Mouse (Mus musculus) cerebellum, adult 2 months (tissue): ENCODE results near the gene Cpsf4l. TPM values are rescaled to one million over a fixed set of nuclear protein-coding genes. Genes with fewer than 3 reads are reported as not detected.

Experiments used
- DNase-seq, 2 experiments: peaks; one replicate each; pipeline ENCODE4 v3.0.0; 2021
- H3K27ac ChIP-seq: fragments of 200-500 bp; 2 replicates; pipeline ENCODE4 v1.5.1; 2012; ENCODE audit warnings: low read length, control low read depth, inconsistent platforms; ENCODE audit not compliant: insufficient read depth
- H3K27me3 ChIP-seq: fragments of 200-500 bp; 2 replicates; pipeline ENCODE4 v1.6.1; 2012; ENCODE audit warnings: inconsistent platforms, mild to moderate bottlenecking, low read length, moderate library complexity; ENCODE audit not compliant: control insufficient read depth, insufficient read depth
- H3K4me1 ChIP-seq: fragments of 200-500 bp; 2 replicates; pipeline ENCODE4 v1.6.1; 2011; ENCODE audit warnings: low read length; ENCODE audit not compliant: control insufficient read depth, insufficient read depth
- H3K4me3 ChIP-seq: fragments of 200-500 bp; replicated peaks from 2 replicates; pipeline ENCODE3; 2011; ENCODE audit warnings: mild to moderate bottlenecking, low read depth, low read length, control low read depth; ENCODE audit not compliant: insufficient read depth
- CTCF ChIP-seq: fragments of 200-500 bp; IDR thresholded peaks from 2 replicates; pipeline ENCODE4 v1.5.1; 2011; ENCODE audit warnings: low read depth, mild to moderate bottlenecking, control low read depth, low read length, moderate library complexity, borderline replicate concordance; ENCODE audit not compliant: insufficient read depth
- POLR2A ChIP-seq: fragments of 200-500 bp; IDR thresholded peaks from 2 replicates; pipeline ENCODE4 v1.6.1; 2011; ENCODE audit warnings: low read length, control low read depth, borderline replicate concordance; ENCODE audit not compliant: insufficient read depth
- WGBS: fragments of 180-500 bp; shearing (Covaris S2); methylation state at CpG from one replicate; pipeline ENCODE4 v1.1.7; 2018; 5-methylcytosine and 5-hydroxymethylcytosine counted together
- polyA plus RNA-seq: library from polyadenylated mRNA; depleted of rRNA; stranded (reverse); fragments of >200 nt; gene quantifications from 2 replicates; pipeline ENCODE4 v1.2.3, GENCODE M21; 2012

Gene Cpsf4l
- polyA plus RNA-seq, 1 experiment: 7.5 TPM

- no peak overlapping the region for H3K27ac ChIP-seq
- 91% methylated on average over 5 of the region's 5 CpGs for WGBS
- TF ChIP-seq POLR2A (no peak), CTCF (no peak)
Measured at GRCm38 (mm10) chr11:113691318-113691717, 18.5 kb downstream of the Cpsf4l start.

DNA sequence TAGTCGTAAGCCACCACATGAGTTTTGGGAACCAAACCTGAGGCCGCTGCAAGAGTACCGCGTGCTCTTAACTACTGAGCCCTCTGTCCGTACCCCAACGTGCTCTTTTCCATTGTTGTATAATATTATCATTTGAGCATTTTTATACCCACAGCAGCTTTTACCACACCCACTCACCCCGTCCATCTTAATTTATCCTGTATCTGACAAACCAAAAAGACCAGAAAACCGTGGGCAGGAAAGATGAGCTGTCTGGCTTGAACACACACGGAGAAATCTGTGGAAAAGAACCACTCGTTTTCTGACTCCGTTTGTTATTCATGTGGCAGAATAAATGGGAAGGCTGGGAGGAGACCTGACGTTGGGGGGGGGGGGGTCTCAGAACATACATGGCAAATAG lies 19.3 kb downstream of the Cpsf4l start:
- Histone ChIP-seq H3K27me3 (no peaks in the 10 kb centered on the region), H3K27ac (no peak overlapping the region), H3K4me1 (no peaks in the 10 kb centered on the region), H3K4me3 (no peak overlapping the region)
- WGBS: 93% methylated on average over 12 of the region's 12 CpGs
- no peak for DNase-seq
- no peak for TF ChIP-seq CTCF
- no peak for TF ChIP-seq POLR2A

More at GRCm38 (mm10) chr11:113691318-113691717, 18.5 kb downstream of the Cpsf4l start:
- H3K27me3 ChIP-seq: no peaks in the 10 kb centered on the region
- DNase-seq: no peak
- H3K4me3 ChIP-seq: no peak overlapping the region
- H3K4me1 ChIP-seq: no peaks in the 10 kb centered on the region

GRCm38 (mm10) chr11:113687031-113687430 lies 22.8 kb downstream of the Cpsf4l start:
- 68% methylated on average over 2 of the region's 2 CpGs for WGBS
- Histone ChIP-seq H3K4me1 (peaks cover 3% of the 10 kb centered on the region; the same call in 1 of the 2 replicates), H3K4me3 (no peak overlapping the region), H3K27ac (no peak overlapping the region), H3K27me3 (no peaks in the 10 kb centered on the region)
- TF ChIP-seq CTCF (no peak), POLR2A (no peak)
- no peak for DNase-seq

DNA sequence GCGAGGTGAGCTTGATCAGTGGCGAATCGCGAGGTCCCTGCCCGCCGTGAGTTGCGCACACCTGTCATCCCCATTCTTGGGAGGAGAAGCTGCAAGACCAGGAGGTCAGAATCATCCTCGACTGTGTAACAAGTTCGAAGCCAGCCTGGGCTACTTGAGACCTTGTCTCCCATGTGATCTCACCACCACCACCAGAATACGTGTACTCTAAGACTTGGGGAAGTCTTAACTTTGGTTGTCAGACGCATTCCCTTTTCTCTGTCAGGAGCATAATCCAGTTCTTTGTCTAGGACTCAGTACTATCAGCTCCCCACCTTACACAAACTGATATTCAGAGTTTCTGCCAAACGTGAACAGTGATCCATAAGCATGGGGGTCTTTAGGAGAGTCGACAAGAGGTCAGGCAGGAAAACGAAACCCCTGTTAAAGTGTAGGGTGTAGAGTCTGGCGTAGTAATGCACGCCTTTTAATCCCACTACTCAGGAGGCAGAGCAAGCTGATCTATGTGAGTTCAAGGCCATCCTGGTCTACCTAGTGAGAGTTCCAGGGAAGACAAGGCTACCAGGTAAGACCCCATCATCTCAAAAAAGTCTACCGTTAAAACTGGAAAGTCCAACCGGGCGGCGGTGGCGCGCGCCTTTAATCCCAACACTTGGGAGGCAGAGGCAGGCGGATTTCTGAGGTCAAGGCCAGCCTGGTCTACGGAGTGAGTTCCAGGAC lies 24.9 kb downstream of the Cpsf4l start:
- 41% methylated on average over 25 of the region's 25 CpGs for WGBS
- Histone ChIP-seq H3K4me3 (peak overlapping the region; percentile 89), H3K27ac (no peak overlapping the region), H3K4me1 (peaks cover 3% of the 10 kb centered on the region; the same call in 1 of the 2 replicates), H3K27me3 (no peaks in the 10 kb centered on the region)
- DNase-seq: no peak
- TF ChIP-seq CTCF (no peak), POLR2A (no peak)

GRCm38 (mm10) chr11:113683957-113684706 lies 25.7 kb downstream of the Cpsf4l start, which contains the start of the genes Fam104a and D11Wsu47e:
Gene Fam104a, minus strand, starts transcription at chr11:113684155.
Gene D11Wsu47e, plus strand, starts transcription at chr11:113684412.
- Histone ChIP-seq H3K4me1 (peaks cover 3% of the 10 kb centered on the region; the same call in 1 of the 2 replicates), H3K27me3 (no peaks in the 10 kb centered on the region), H3K4me3 (peak within 1 kb of the TSS; percentile 93), H3K27ac (peak within 1 kb of the TSS; percentile 71; the same call in 1 of the 2 replicates)
- peak; percentile 96 for DNase-seq
- TF ChIP-seq CTCF (no peak), POLR2A (peak; percentile 47; the same call in 1 of the 2 replicates)
- WGBS: under 1% methylated on average over 73 of the region's 73 CpGs

DNA sequence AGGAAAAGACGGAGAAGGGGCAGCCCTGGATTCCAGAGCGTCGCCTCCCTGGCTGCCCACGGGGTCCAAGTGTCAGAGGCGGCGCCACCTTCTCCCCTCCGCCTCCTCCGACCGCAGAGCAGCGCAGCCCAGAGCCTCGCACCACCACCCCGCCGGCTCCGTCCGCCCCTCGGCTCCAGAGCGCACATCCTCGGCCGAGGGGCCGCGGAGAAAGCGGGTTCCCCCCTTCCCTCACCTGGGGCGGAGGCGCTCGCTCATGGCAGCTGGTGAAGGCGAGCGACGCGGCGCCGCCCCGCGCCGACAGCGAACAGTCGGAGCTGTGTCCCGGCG lies 26.2 kb downstream of the Cpsf4l start:
- no peak for DNase-seq
- under 1% methylated on average over 37 of the region's 38 CpGs for WGBS
- peaks cover 4% of the 10 kb centered on the region; the same call in 1 of the 2 replicates for H3K4me1 ChIP-seq
- no peak for TF ChIP-seq CTCF
- no peak for TF ChIP-seq POLR2A
- H3K4me3 ChIP-seq: peak overlapping the region; percentile 93
- H3K27me3 ChIP-seq: no peaks in the 10 kb centered on the region
- H3K27ac ChIP-seq: peak overlapping the region; percentile 58; the same call in 1 of the 2 replicates

DNA sequence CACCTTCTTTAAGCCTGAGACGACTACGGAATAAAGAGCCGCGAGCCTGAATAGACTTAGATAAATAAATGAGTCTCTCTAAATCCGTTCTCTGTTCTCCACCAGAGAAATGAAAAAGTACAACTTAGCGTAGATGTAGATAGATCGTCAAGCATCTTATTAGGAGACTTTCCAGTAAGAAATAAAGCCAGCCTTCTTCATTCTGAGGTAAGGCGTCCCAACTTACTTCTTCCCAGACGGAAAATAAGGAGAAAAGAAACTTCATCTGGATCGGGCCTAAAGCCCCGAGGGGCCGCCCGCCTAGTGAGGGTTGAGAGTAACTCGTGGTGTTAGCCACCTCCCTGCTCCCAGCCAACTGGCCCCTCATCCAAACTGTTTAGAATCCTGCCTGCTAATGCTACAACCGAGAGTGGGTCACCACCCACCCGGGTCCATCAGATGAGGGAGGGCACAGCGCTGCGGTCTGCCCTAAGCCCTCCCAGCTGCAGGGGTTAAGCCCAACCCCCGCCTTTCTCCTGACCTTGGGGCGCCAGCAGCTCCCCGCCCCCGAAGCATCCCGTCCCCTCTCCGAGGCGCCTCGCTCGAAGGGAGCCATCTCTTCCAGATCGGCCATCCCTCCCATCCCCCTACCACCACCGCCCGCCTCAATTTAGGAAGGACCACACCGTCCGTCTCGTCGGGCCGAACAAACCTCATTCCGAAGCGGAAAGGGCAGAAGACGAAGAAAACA lies 26.8 kb downstream of the Cpsf4l start:
- TF ChIP-seq POLR2A: no peak
- no peak for TF ChIP-seq CTCF
- 2% methylated on average over 38 of the region's 38 CpGs for WGBS
- Histone ChIP-seq H3K4me3 (peak overlapping the region; percentile 93), H3K27me3 (no peaks in the 10 kb centered on the region), H3K27ac (peak overlapping the region; percentile 58; the same call in 1 of the 2 replicates), H3K4me1 (peaks cover 7% of the 10 kb centered on the region)
- DNase-seq: peak in 1 of 2 experiments; percentile 43
